Mouse (Mus musculus) left cerebral cortex, postnatal 4 days (tissue): ENCODE results near the gene Atp1b2. TPM values are rescaled to one million over a fixed set of nuclear protein-coding genes. Genes with fewer than 3 reads are reported as not detected.

Source experiments
- DNase-seq: peaks from one replicate; pipeline ENCODE4 v3.0.0-alpha.2; 2022
- intact Hi-C: fragments of 180-260 bp; cut with DNase I; formaldehyde crosslinking; loops from one replicate; pipeline ENCODE4 v1.15.1; 2025
- total RNA-seq, 2 experiments: library from RNA; stranded (reverse); gene quantifications; 2 replicates each; pipeline ENCODE4 v1.2.3; 2021

Atp1b2 gene
- total RNA-seq, 2 experiments from 2014 or later: 166 to 200 TPM

DNA sequence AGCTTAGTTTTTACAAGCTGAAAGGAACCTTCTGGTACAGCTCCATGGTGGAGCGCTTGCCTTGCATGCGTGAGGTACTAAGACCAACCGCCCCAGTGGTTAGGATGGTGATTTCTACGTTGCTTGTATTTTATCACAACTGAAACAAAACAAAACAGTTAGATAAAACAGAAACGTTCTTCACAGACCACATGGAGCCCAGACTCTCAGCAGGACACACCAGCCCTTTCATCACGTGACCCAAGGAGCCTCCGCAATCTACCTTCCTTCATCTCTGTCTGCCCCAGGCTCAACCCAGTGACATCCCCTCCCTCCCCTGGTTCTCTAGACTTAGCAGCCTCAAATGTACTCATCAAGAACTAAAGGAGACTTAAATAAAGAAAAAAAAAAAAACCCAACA, 3.7 kb upstream of the Atp1b2 start:
- intact Hi-C loops: no loop called here

DNA sequence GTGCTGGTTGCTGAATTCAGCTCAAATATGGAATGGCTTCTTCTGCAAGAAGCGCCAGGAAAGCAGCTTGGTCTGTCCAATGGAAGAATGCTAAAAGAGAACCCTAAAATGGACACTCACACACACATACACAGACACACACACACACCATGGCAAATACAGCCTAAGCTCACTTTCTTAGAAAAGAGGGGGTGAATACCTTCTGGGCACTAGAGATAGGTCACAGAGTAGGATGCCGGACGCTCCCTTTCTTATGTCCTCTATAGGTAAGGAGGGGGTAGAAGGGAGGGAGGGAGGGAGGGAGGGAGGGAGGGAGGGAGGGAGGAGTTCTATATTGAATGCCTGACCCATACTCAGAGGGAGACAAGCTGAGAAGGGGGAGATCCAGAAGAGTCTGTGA, 2.8 kb upstream of the Atp1b2 start:
- DNase-seq: no peak
- intact Hi-C loops: no loop called here

More for the DNA sequence above, 3.7 kb upstream of the Atp1b2 start:
- no peak for DNase-seq

DNA sequence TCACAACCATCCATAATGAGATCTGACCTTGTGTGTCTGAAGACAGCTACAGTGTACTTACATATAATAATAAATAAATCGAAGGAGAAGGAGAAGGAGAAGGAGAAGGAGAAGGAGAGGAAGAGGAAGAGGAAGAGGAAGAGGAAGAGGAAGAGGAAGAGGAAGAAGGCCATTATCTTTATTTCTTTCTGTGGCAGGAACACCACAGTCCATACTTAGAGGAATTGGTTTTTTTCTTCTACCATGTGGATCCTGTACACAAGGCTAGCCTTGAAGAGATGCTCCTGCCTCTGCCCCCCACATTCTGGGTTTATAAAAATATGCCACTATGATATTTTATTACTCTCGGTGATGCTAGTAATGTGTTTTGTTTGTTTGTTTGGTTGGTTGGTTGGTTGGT, 1.1 kb upstream of the Atp1b2 start:
- DNase-seq: no peak
- intact Hi-C loops: no loop called here

DNA sequence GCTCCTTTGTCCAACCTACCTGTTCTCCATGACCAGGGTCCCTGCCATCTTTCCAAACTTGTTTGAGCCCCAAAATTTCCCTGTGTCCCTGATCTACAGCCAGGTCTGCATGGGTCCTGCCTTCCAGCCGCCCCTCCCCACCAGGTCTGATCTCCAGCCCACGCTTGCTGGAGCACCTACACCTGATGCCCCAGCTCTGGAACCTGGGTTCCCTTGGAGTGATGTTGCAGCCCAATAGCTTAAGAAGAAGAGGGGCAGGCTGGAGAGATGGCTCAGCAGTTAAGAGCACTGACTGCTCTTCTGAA, 701 bp upstream of the Atp1b2 start:
- no peak for DNase-seq
- intact Hi-C loops: no loop called here

DNA sequence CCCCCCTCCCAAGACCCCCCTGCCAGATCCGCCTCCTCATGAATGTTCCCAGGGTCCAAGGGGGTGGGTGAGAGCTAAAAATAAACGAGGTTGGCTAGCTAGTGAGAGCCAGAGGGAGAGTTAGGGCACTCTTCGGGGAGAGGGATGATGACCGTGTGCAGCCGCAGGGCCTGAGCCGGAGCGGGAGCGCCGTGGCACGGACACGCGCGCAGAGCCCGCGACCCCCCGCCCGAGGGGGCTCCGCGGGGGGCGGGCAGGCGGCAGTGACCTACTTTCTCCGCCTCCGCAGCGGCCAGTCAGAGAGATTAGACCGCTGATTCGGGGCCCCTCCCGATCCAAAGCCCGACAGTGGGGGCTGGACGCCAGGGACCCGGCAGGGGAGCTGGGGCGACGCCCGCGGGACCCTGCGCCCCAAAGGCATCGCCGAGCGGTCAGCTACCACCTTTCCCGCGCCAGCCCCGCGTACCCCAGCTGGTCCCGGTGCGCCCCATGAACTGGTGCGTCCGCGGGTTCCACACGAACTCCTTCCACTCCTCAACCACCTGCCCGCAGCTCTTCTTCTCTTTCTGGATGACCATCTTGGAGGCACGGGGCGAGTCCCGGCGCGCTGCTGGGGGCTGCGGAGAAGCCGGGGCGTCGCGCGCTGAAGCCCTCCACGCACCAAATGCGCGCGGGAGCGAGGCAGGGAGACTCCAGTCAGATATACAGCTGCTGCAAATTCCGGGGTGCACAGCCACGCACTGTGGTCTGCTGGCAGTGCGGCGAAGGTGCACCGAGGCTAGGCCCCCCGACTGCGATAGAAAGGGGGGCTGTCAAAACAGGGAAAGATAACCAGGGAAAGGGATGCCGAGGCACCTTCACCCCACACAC, 712 bp downstream of the Atp1b2 start:
- intact Hi-C loops: no loop called here
- peak; percentile 54 for DNase-seq

DNA sequence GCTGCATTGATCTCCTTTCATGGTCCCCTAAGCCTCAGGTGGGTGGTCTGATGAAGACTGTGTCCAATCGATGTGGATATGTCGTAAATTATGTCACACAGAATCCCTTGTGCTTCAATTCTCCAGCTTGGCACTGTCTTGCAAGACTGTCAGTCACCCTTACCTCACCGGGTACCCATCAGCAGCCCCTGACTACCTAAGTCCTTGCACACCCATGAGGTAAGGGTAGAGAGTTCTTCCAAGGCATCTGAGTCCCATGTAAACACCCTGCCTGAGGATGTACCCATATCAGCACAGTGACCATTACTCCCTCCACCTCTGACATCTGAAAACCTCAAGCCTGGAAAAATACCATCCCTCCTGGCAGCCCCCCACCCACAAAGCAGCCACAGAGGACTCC, 1.4 kb downstream of the Atp1b2 start:
- intact Hi-C loops: no loop called here
- DNase-seq: no peak

DNA sequence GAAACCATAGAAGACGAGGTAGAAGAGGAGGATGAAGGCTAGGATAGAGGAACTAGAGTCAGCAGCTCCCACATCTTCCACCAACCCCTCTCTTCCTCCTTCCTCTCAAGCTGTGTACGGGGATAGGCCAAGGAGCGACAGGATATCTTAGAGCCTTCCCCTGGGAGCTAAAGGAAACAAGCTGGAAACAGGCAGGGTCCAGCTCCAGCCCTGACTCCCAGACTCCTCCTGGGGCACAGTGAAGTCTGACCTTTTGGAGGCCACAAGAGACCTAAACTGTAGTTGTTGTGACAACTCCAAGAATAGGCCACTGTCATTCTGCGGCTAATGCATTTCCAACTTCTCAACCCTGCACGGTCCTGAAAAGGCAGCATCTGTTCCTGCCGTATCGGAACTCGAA, 2.2 kb downstream of the Atp1b2 start:
- DNase-seq: no peak
- intact Hi-C loops: no loop called here

DNA sequence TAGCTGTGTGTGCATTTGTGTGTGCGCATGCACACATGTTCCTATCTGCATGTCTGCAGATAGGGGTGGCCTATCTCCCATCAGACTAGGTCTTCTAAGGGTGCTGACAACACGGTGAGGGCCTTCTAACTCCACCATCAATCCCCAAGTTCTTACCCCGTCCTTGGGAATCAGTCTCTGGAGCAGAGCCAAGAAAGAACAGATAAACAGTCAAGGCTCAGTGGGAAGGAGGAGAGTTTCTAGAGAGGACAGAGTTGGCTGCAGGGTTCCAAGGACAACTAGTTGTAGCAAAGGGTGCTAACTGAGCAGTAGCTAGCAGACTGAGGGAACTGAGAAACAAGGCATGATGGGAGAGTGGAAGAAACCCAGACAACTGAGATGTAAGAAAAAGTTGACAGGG, 4.0 kb downstream of the Atp1b2 start:
- DNase-seq: no peak
- intact Hi-C loops: no loop called here

DNA sequence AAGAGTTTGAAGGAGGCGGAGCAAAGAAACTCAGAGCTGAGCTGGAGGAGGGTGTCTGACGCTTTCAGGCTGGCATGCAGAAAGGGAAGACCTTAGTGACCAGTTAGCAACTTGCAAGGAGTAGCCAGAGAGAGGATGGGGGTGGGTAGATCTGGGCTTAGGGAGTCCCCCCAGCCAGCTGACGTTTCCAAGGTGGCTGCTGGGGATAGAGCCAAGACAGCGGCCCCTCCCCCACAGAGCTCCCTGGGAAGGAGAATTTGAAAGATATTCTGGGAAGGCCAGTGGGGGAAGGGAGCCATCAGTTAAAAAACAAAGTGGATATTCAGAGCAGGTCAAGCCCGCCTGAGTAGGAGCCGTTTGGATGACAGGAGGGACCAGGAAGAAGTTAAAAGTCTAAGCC, 5.6 kb downstream of the Atp1b2 start:
- intact Hi-C loops: no loop called here
- DNase-seq: peak; percentile 86

DNA sequence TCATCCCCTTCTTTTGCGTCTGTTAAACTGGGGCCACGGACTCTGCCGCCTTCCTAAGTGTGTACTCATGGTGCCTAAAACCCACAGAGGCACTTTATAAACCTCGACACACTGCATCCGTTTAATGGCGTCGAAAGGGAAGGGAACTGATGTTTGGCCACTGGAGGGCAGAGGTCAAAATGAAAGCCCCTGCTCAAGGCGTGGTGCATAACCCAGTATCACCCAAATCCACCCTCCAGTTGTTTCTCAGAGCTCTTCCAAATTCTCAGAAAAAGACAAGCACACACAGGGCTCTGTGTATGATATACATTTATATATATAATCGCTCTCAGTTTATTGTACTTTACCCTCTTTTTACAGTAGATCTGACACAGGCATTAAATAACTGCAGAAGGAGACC, 6.3 kb downstream of the Atp1b2 start:
- DNase-seq: no peak
- intact Hi-C loops: no loop called here

DNA sequence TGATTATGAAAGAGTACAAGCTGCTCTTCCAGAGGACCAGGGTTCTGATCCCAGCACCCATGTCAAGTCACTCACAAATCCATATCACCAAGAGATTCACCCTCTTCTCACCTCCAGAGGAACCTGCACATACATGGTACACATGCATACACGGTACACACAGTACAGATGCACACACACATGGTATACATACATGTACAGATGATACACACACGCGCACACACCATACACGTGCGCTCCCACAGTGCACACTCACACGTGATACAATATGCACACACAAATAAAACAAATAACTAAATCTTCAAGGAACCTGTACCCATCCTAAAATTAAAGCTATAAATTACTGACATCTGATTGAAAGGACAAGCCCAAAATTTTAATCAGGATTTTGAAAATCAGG, 10.9 kb downstream of the Atp1b2 start:
- intact Hi-C loops: no loop called here
- no peak for DNase-seq

DNA sequence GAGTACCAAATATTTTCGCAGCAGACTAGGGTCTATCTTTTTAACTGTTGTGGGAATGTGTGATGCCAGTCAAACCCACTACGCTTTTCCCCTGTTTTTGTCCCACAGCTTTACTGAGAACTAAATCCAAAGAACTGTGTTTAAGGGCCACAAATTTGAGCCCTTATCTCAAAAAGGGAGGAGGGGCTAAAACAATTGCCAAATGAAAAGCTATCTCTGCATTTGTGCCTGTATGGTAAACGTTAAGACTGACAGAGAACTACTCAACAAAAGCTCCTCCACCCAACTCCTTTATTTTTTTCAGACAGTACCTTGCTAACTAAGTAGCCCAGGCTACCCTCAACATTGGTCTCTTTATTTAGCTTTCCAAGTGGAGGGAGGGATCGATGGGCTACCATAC, 12.9 kb downstream of the Atp1b2 start:
- intact Hi-C loops: no loop called here
- no peak for DNase-seq

DNA sequence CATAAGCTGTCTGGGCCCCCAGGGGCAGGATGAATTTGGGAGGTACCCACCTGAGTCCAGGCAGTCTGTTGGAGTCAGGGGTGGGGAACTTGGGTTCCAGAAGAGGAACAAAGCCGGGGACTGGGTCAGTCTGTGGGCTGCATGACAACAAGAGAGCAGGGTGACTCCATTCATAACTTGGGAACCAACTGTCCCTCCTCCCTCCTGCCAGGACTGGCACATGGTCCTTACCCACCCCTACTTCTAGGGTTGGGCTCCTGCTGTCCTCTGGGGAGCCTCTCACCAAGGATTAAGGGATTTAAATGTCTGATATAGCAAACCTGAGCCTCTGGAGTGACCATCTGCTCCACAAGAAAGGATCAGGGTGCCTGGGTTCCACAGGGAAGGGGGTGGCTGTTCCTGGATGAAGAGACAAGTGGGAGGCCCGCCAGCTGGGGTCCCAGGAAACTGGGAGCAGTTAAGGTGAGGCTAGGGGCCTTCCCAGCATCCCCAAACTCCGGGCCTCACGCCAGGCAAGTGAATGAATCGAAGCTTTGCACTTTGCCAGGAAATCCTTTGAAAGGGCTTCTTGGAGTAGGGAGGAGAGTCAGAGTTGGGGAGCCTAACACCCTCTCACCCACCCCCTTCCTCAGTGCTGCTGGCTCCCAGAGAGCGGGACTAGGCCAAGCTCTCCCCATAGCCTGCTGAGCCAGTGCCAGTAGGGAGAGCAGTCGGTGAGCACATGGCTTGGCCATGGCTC, 13.7 kb downstream of the Atp1b2 start:
- intact Hi-C loops: no loop called here
- peak; percentile 82 for DNase-seq

DNA sequence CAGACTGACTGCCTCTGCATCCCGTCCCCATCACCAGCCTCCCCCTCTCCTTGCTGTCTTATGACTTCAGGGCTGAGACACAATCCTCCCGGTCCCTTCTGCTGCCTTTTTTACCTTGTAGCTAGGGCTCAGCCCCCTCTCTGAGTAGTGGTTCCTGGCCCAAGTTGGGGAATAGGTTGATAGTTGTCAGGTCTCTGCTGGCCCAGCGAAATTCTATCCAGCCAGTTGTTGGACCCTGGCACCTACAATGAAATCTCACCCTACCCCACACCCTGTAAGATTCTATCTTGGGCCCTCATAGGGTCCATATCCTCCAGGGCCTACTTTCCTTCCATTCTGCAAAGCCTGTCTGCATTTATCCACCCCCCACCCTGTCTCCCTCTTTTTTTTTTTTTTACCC, 14.3 kb downstream of the Atp1b2 start:
- no peak for DNase-seq
- intact Hi-C loops: no loop called here

DNA sequence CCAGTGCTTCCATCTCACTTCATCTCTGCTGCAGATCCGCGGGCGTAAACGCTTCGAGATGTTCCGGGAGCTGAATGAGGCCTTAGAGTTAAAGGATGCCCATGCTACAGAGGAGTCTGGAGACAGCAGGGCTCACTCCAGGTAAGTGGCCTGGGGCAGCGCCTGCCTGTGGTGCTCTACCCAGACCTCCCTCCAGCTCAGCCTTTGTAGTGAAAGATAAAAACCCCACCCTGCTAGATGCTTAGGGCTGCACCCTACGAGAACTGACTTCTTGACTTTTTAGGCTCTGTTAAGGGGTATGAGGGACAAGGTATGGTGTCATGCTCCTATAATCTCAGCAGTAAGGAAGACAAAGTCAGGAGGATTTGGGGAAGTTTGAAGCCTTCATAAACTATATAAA, 15.1 kb downstream of the Atp1b2 start:
- DNase-seq: no peak
- intact Hi-C loops: no loop called here

DNA sequence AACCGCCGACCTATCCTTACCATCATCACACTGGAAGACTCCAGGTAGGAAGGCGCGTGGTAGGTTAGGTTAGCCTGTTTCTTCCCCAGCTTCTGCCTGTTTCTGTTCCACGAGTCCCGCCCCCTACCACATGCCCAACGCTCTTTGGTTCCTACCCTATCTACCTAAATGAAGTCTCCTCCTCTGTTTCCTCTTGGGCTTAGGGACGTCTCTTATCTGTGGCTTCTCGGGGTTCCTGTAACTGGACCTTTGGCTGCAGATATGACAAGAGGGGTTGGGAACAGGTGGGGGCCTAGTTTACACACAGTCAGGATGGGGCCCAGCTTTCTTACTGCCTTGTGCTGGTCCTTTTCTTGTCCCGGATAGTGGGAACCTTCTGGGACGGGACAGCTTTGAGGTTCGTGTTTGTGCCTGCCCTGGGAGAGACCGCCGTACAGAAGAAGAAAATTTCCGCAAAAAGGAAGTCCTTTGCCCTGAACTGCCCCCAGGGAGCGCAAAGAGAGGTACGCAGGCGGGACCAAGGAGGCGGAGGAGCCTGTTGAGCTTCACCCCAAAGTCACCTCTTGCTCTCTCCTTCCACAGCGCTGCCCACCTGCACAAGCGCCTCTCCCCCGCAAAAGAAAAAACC, 16.4 kb downstream of the Atp1b2 start:
- DNase-seq: no peak
- intact Hi-C loops: no loop called here

DNA sequence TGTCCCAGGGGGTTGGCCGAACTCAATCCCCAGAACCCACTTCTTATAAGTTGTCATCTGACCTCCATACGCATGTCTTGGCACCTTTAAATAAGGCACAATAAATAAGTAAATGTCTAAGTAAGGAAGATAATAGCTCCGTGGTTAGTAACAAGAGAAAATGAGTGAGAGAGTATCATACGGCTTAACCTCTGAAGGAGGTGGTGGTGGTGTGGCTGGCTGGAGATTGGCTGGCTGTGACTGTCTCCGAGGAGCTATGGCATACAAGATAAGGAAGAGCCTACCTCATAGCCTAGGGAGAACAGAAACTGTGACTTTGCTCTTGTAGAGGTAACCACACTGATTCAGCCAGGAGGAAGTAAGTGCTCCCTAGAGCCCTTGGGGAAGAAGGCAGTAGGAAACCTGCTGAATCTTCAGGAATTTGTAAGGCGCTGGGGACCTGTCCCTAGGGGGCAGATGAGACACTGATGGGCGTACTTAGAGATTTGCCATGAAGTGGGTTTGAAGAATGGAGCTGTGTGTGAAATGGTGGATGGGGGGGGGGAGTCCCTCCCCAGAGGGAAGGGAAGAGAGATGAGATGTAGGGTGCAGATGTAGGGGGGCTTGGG, 19.9 kb downstream of the Atp1b2 start:
- DNase-seq: no peak
- intact Hi-C loops: no loop called here

DNA sequence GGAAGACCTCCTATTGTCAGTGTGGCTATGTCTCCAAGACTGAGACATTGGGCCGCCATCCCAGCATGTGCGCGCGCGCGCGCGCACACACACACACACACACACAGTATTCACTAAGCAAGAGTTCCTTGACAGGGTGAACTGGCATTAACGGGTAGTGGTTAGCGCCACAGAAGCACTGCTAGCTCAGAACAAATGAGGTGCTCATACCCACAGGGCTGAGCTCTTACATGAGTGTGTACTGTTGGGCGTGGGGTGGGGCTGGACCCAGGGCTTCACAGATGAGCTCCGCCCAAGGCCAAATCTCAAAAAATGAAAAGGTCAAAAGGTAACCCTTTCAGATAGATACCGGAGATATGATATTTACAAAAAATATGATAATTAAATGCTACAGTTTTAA, 20.8 kb downstream of the Atp1b2 start:
- intact Hi-C loops: no loop called here
- no peak for DNase-seq

DNA sequence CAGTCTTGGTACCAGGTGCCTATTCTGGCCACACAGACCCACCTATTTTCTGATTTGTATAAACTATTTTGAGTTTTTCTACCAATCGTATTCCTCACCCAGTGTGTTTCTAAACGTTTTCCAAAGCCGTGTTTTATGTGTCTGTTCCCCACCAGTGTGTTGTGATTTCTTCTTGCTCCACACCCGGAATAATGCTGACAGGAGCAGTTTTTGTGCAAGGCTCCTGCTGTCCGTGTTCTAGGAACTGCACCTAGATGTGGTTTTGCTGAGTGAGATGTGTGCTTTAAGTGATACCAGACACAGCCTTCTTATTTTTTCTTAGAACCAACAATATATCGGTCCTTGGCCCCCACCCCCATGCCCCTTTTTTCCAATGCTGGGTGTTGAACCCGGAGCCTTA, 21.7 kb downstream of the Atp1b2 start:
- intact Hi-C loops: no loop called here
- no peak for DNase-seq

DNA sequence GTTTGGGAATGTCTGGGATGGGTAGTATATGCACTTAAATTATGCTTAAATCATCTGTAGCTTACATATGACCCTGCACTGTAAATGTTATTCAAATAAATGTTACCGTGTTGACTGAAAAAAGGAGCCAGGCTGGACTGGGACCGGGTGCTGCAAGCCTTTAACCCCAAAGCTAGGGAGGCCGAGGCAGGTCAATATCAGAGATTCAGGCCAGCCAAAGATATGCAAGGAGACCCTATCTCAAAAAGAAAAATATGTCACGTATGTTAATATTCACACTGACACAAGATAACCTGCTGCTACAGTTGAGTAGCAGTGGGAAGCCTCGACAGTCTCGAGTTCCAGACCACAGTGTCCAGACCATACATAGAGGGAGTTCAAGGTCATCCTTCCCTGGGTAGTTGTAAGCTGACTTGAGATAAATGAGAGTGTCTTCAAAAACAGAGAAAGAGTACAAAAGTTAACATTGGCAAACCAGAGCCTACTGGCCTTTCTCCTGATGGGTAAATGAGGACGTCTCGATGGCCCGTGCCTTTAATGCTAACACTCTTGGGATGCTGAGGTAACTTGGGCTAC, 23.4 kb downstream of the Atp1b2 start:
- DNase-seq: no peak
- intact Hi-C loops: no loop called here

DNA sequence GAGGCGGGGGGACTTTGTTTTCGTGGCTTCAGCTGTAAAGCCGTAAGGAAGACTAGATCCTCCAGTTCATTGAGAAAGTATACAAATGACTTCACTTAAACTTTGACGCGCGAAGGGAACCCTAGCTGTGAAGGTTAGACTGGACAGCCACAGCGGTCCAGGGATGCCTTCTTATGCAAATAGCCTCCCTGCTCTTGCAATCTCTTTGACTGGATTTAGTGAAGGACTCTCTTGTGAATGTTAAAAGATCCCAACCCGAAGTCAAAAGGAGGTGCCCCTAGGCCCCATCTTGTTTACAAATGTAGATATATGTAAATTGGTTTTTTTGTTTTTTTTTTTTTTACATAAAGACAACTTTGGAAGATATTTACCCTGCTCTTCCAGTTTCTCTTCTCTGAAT, 23.9 kb downstream of the Atp1b2 start:
- intact Hi-C loops: no loop called here
- DNase-seq: no peak
